Mouse (Mus musculus) cortical plate, adult 2 months (tissue): ENCODE data around the gene Ttf2.

Experiments
- CTCF ChIP-seq: fragments of 200-500 bp; IDR thresholded peaks from 2 replicates; pipeline ENCODE4 v1.5.1; 2011; ENCODE audit warnings: mild to moderate bottlenecking, control low read depth, low read length; ENCODE audit not compliant: insufficient read depth; ENCODE audit errors: extremely low read depth
- POLR2A ChIP-seq: fragments of 200-500 bp; IDR thresholded peaks from 2 replicates; pipeline ENCODE4 v1.6.1; 2011; ENCODE audit warnings: mild to moderate bottlenecking, low read length, control low read depth; ENCODE audit not compliant: insufficient read depth; ENCODE audit errors: extremely low read depth

DNA sequence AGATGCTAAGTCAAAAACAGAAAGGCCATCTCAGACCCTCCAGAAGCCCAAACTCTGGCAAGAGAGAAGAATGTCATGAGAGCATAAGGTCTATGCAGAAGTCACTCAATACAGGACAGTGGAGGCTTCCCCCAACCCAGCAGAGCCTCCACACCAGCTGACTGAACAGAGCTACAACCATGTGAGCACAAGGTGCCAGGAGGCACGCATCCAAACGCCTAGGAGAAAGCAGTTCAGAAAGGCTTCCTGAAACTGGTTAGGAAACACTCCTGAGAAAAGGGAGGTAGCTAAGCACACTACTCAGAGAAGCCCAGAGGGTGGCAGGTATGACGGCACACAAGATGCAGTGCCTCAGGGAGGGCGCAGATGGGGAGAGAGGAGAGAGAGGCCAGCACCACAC lies 17.9 kb downstream of the Ttf2 start:
- TF ChIP-seq POLR2A (no peak), CTCF (no peak)
